In the genomic region with DNA sequence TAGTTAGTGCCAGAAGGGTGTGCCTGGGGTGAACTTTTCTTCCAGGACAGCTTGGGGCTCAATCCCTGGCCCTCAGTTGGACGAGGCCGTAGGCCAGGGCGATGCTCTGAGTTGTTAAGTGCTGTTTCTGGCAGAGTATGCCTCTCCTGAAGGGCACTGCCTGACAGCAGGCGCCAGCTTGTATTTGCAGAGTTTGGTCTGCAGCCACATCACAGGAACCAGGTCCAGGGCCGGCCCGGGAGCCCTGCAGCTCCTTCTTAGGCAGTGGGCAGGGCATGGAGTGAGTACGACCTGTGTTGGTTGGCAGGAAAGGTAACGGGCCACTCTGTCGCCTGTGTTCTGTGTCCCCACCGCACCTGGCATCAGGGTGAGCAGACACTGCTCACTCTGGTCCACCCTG, we compare ENCODE assay signal across 13 mouse cellular contexts. TPM values are rescaled to one million over a fixed set of nuclear protein-coding genes. Genes with fewer than 3 reads are reported as not detected.
DNase-seq lines count a peak whose midpoint lies in the region; ATAC-seq lines count a peak whose summit lies in the region.
"Had no signal": no experiment of that assay in that cellular context is flagged by ENCODE, and none has a peak within 500 bp of the region (broad histone marks: within the 10 kb centered on the region; RNA-seq: fewer than 3 reads in every experiment).

No protein-coding gene starts in this region.

- peak; percentile 73 for DNase-seq in gastrocnemius, adult 18-20 months (ENCODE audit: low spot score)
- no peak for DNase-seq in gastrocnemius, postnatal 4 days (ENCODE audit: low spot score in 2 of 2)
- peak; percentile 80 for DNase-seq in brain, adult 2 months (ENCODE audit: low read depth, low spot score)
- DNase-seq in cerebellum, postnatal 10 days, result peak; percentile 88 to 93
- peak; percentile 56 to 70 for DNase-seq in heart, postnatal 14 days
- DNase-seq in midbrain, embryonic 14.5 days, result no peak
- DNase-seq in limb, embryonic 10.5 days (ENCODE audit: low spot score), result no peak
- DNase-seq: kidney, adult 2 months; layer of hippocampus, adult 9-11 months had no signal

- no peaks in the 10 kb centered on the region for H3K27me3 ChIP-seq in neural tube, embryonic 15.5 days (replicated peaks)
- H3K27me3 ChIP-seq in midbrain, embryonic 14.5 days (ENCODE audit: control insufficient read depth, insufficient read depth, low read length), result no peaks in the 10 kb centered on the region
- no peaks in the 10 kb centered on the region for H3K27me3 ChIP-seq in limb, embryonic 10.5 days (ENCODE audit: low read depth, poor library complexity, severe bottlenecking)
- H3K27me3 ChIP-seq: heart, embryonic 13.5 days; limb, embryonic 13.5 days; lung, embryonic 15.5 days had no signal

- H3K27ac ChIP-seq in neural tube, embryonic 15.5 days (replicated peaks), result no peak overlapping the region
- no peak overlapping the region for H3K27ac ChIP-seq in midbrain, embryonic 14.5 days (replicated peaks; ENCODE audit: low read depth, low read length)
- H3K27ac ChIP-seq in limb, embryonic 10.5 days, result no peak overlapping the region
- H3K27ac ChIP-seq: heart, embryonic 13.5 days; limb, embryonic 13.5 days; lung, embryonic 15.5 days had no signal

- H3K9me3 ChIP-seq in neural tube, embryonic 15.5 days (replicated peaks), result no peaks in the 10 kb centered on the region
- no peaks in the 10 kb centered on the region for H3K9me3 ChIP-seq in midbrain, embryonic 14.5 days (ENCODE audit: control insufficient read depth, low read length)
- no peaks in the 10 kb centered on the region for H3K9me3 ChIP-seq in limb, embryonic 10.5 days (replicated peaks)
- H3K9me3 ChIP-seq: heart, embryonic 13.5 days; limb, embryonic 13.5 days; lung, embryonic 15.5 days had no signal

- intact Hi-C loops in heart, postnatal 14 days (cut with DNase I), result no loop called here

- H3K4me3 ChIP-seq in neural tube, embryonic 15.5 days (replicated peaks), result no peak overlapping the region
- no peak overlapping the region for H3K4me3 ChIP-seq in midbrain, embryonic 14.5 days (replicated peaks; ENCODE audit: low read depth, low read length)
- no peak overlapping the region for H3K4me3 ChIP-seq in limb, embryonic 10.5 days
- H3K4me3 ChIP-seq: heart, embryonic 13.5 days; limb, embryonic 13.5 days; lung, embryonic 15.5 days had no signal

- ATAC-seq in neural tube, embryonic 15.5 days (ENCODE audit: low FRiP score), result no peak
- ATAC-seq in midbrain, embryonic 14.5 days (ENCODE audit: low FRiP score, low TSS enrichment), result no peak

- no peak overlapping the region for H3K9ac ChIP-seq in neural tube, embryonic 15.5 days (replicated peaks)
- no peak overlapping the region for H3K9ac ChIP-seq in midbrain, embryonic 14.5 days (replicated peaks; ENCODE audit: low read length)
- H3K9ac ChIP-seq: heart, embryonic 13.5 days; limb, embryonic 13.5 days; lung, embryonic 15.5 days had no signal

- H3K4me2 ChIP-seq in neural tube, embryonic 15.5 days, result no peak overlapping the region
- H3K4me2 ChIP-seq in midbrain, embryonic 14.5 days (ENCODE audit: low read length), result no peak overlapping the region
- H3K4me2 ChIP-seq: heart, embryonic 13.5 days; limb, embryonic 13.5 days; lung, embryonic 15.5 days had no signal

- H3K4me1 ChIP-seq in neural tube, embryonic 15.5 days, result 0 out of 2 replicates have a peak, but pooled peaks cover 11% of the 10 kb centered on the region
- no peaks in the 10 kb centered on the region for H3K4me1 ChIP-seq in midbrain, embryonic 14.5 days (ENCODE audit: control insufficient read depth, insufficient read depth, low read length)
- no peaks in the 10 kb centered on the region for H3K4me1 ChIP-seq in limb, embryonic 10.5 days
- H3K4me1 ChIP-seq: limb, embryonic 13.5 days; lung, embryonic 15.5 days had no signal

- 91% methylated on average over 10 of the region's 10 CpGs for WGBS in neural tube, embryonic 15.5 days
- WGBS in midbrain, embryonic 14.5 days, result 85% methylated on average over 10 of the region's 10 CpGs
- 90% methylated on average over 10 of the region's 10 CpGs for WGBS in limb, embryonic 10.5 days

- peaks cover 67% of the 10 kb centered on the region for H3K36me3 ChIP-seq in neural tube, embryonic 15.5 days
- peaks cover 59% of the 10 kb centered on the region for H3K36me3 ChIP-seq in midbrain, embryonic 14.5 days (ENCODE audit: control insufficient read depth, insufficient read depth, low read length)
- peaks cover 78% of the 10 kb centered on the region for H3K36me3 ChIP-seq in limb, embryonic 10.5 days

RNA-seq across cellular contexts. Expression of a gene that starts 15.5 kb away (rescaled TPM):
- 1 to 10 TPM; 2.4 to 5.0 TPM for total RNA-seq in gastrocnemius, adult 18-20 months (2021)
- total RNA-seq in gastrocnemius, postnatal 4 days (2021), result 10 to 100 TPM; 11.6 to 13.7 TPM
- total RNA-seq in heart, postnatal 14 days (2021), result 1 to 10 TPM; 4.0 to 4.8 TPM
- 92.1 and 103 TPM in 2 replicates for polyA plus RNA-seq in neural tube, embryonic 15.5 days (2015; fragmentation: Nextera tagmentation; extraction: Ambion mirVana)
- polyA plus RNA-seq in midbrain, embryonic 14.5 days (2014; fragmentation: Nextera tagmentation; extraction: Ambion mirVana), result 63.6 and 71.3 TPM in 2 replicates
- 56.7 and 57.9 TPM in 2 replicates for polyA plus RNA-seq in limb, embryonic 10.5 days (2016; fragmentation: Nextera tagmentation; extraction: Ambion mirVana)

RNA-seq across cellular contexts. Expression of a gene that starts 40.5 kb away (rescaled TPM):
- 1 to 10 TPM; 1.7 to 5.7 TPM for total RNA-seq in gastrocnemius, adult 18-20 months (2021)
- under 1 TPM; 0.32 to 0.39 TPM for total RNA-seq in gastrocnemius, postnatal 4 days (2021)
- not detected for total RNA-seq in heart, postnatal 14 days (2021)
- polyA plus RNA-seq in neural tube, embryonic 15.5 days (2015; fragmentation: Nextera tagmentation; extraction: Ambion mirVana), result 4.9 and 5.6 TPM in 2 replicates
- polyA plus RNA-seq in midbrain, embryonic 14.5 days (2014; fragmentation: Nextera tagmentation; extraction: Ambion mirVana), result 4.9 and 6.2 TPM in 2 replicates
- 0.03 TPM in 1 of 2 replicates, not detected in the other for polyA plus RNA-seq in limb, embryonic 10.5 days (2016; fragmentation: Nextera tagmentation; extraction: Ambion mirVana)
- polyA plus RNA-seq: kidney, adult 2 months had no signal

RNA-seq across cellular contexts. Expression of a gene that starts 49.7 kb away (rescaled TPM):
- total RNA-seq in gastrocnemius, adult 18-20 months (2021), result 1 to 10 TPM; 2.6 to 3.2 TPM
- total RNA-seq in gastrocnemius, postnatal 4 days (2021), result 10 to 100 TPM; 10.4 to 12.0 TPM
- 10 to 100 TPM; 48.0 to 62.4 TPM for total RNA-seq in heart, postnatal 14 days (2021)
- 37.3 and 40.6 TPM in 2 replicates for polyA plus RNA-seq in neural tube, embryonic 15.5 days (2015; fragmentation: Nextera tagmentation; extraction: Ambion mirVana)
- polyA plus RNA-seq in midbrain, embryonic 14.5 days (2014; fragmentation: Nextera tagmentation; extraction: Ambion mirVana), result 26.8 and 37.8 TPM in 2 replicates
- polyA plus RNA-seq in limb, embryonic 10.5 days (2016; fragmentation: Nextera tagmentation; extraction: Ambion mirVana), result 52.1 and 59.0 TPM in 2 replicates

RNA-seq across cellular contexts. Expression of a gene that starts 57.2 kb away (rescaled TPM):
- total RNA-seq in gastrocnemius, adult 18-20 months (2021), result 1 to 10 TPM; 4.5 to 5.1 TPM
- total RNA-seq in gastrocnemius, postnatal 4 days (2021), result 1 to 10 TPM; 6.8 to 7.8 TPM
- total RNA-seq in heart, postnatal 14 days (2021), result 10 to 100 TPM; 10.8 to 11.5 TPM
- polyA plus RNA-seq in neural tube, embryonic 15.5 days (2015; fragmentation: Nextera tagmentation; extraction: Ambion mirVana), result 9.9 and 10.9 TPM in 2 replicates
- 8.5 and 9.8 TPM in 2 replicates for polyA plus RNA-seq in midbrain, embryonic 14.5 days (2014; fragmentation: Nextera tagmentation; extraction: Ambion mirVana)
- polyA plus RNA-seq in limb, embryonic 10.5 days (2016; fragmentation: Nextera tagmentation; extraction: Ambion mirVana), result 23.5 and 25.5 TPM in 2 replicates

Comparison
In these comparisons a context has a peak if more than half of its experiments do, and no peak if none do; other contexts are left out.
1. DNase-seq: peak in gastrocnemius, adult 18-20 months (single experiment), brain, adult 2 months (single experiment), cerebellum, postnatal 10 days (2 of 2) and heart, postnatal 14 days (2 of 2); none in gastrocnemius, postnatal 4 days (0 of 2), midbrain, embryonic 14.5 days (single experiment) and limb, embryonic 10.5 days (single experiment).